Mouse (Mus musculus) kidney, postnatal 14 days (tissue): ENCODE data around the gene Fat1.
A peak's percentile ranks its signal among the peaks of the same experiment; 100 is the strongest.
"Not testable (repeated sequence)": the region's sequence is repeated elsewhere in the genome, so short reads cannot be mapped to it uniquely, and the experiment has no call there.

Source experiments
- DNase-seq: peaks from one replicate; pipeline ENCODE4 v3.0.0; 2022; ENCODE audit warnings: mixed read lengths

Fat1 gene

GRCm38 (mm10) chr8:45011774-45012173, 76.5 kb downstream of the Fat1 start:
- DNase-seq, result peak; percentile 64

- no peak for DNase-seq
These were observed 78.6 kb downstream of the Fat1 start for GRCm38 (mm10) chr8:45013852-45014251.

GRCm38 (mm10) chr8:45014498-45015067, 79.3 kb downstream of the Fat1 start:
- no peak for DNase-seq

GRCm38 (mm10) chr8:45015876-45016275, 80.6 kb downstream of the Fat1 start:
- DNase-seq, result peak; percentile 46

GRCm38 (mm10) chr8:45019241-45019640, 84.0 kb downstream of the Fat1 start:
- no peak for DNase-seq

- DNase-seq, result no peak
These were observed 85.9 kb downstream of the Fat1 start for GRCm38 (mm10) chr8:45021171-45021570.

GRCm38 (mm10) chr8:45021911-45022665, 86.8 kb downstream of the Fat1 start:
- no peak for DNase-seq

- DNase-seq, result no peak
These were observed 92.8 kb downstream of the Fat1 start for GRCm38 (mm10) chr8:45028081-45028497.

GRCm38 (mm10) chr8:45038350-45038749, 103.1 kb downstream of the Fat1 start:
- DNase-seq, result no peak

- no peak for DNase-seq
These were observed 108.9 kb downstream of the Fat1 start for GRCm38 (mm10) chr8:45044160-45044559.

- DNase-seq, result no peak
These were observed 115.2 kb downstream of the Fat1 start for GRCm38 (mm10) chr8:45050451-45050850.

- DNase-seq, result no peak
These were observed 116.0 kb downstream of the Fat1 start for GRCm38 (mm10) chr8:45051236-45051635.

- DNase-seq, result no peak
These were observed 117.0 kb downstream of the Fat1 start for GRCm38 (mm10) chr8:45052205-45052604.

GRCm38 (mm10) chr8:45052618-45053017, 117.4 kb downstream of the Fat1 start:
- no peak for DNase-seq

GRCm38 (mm10) chr8:45055500-45055899, 120.3 kb downstream of the Fat1 start:
- DNase-seq, result no peak

- no peak for DNase-seq
These were observed 121.6 kb downstream of the Fat1 start for GRCm38 (mm10) chr8:45056810-45057209.

GRCm38 (mm10) chr8:45060083-45060482, 124.8 kb downstream of the Fat1 start:
- no peak for DNase-seq

GRCm38 (mm10) chr8:45062311-45062710, 127.1 kb downstream of the Fat1 start:
- DNase-seq, result no peak

- no peak for DNase-seq
These were observed 128.0 kb downstream of the Fat1 start for GRCm38 (mm10) chr8:45062982-45063924.

- no peak for DNase-seq
These were observed 129.1 kb downstream of the Fat1 start for GRCm38 (mm10) chr8:45064197-45064869.

- not testable (repeated sequence) for DNase-seq
These were observed 130.1 kb downstream of the Fat1 start for GRCm38 (mm10) chr8:45065391-45065790.

GRCm38 (mm10) chr8:45068759-45069386, 133.6 kb downstream of the Fat1 start, which contains the start of gene Mtnr1a:
Gene Mtnr1a, plus strand, starts transcription at chr8:45069137.
- peak; percentile 90 for DNase-seq
